Mouse (Mus musculus): Measurements from ENCODE around the gene Vmn1r18. TPM values are rescaled to one million over a fixed set of nuclear protein-coding genes. Genes with fewer than 3 reads are reported as not detected.

The Vmn1r18 gene
- polyA plus RNA-seq, 1 experiment, result not detected

DNA sequence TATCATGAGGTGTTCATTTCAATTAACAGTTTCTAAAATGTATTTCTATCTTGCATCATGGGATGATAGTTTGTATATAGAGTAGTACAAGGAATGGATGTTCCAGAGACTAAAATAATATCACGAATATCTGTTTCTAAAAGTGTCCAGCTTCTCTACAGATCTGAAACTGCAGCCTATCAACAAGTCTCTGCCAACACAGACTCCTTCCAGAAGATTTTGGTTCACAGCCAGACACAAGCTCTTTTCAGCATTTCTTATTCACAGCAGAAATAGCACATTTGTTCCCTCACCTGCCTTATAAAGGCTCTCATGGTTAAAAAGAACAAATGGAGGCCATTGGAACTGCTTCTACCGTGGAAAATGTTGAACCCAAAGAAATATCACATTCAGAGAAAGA is 38.7 kb downstream of the Vmn1r18 start:
- Histone ChIP-seq H3K79me2 (ENCODE audit: control insufficient read depth, insufficient read depth) (no peaks in the 10 kb centered on the region), H3K27me3 (ENCODE audit: control insufficient read depth, insufficient read depth, insufficient read length) (no peaks in the 10 kb centered on the region), H3K36me3 (ENCODE audit: control insufficient read depth, insufficient read depth) (no peaks in the 10 kb centered on the region), H3K4me3 (ENCODE audit: insufficient read depth, poor library complexity, severe bottlenecking) (no peak overlapping the region), H3ac (ENCODE audit: control insufficient read depth, insufficient read length, low read depth) (no peak overlapping the region), H3K79me3 (ENCODE audit: low read depth) (no peaks in the 10 kb centered on the region)
- no peak for TF ChIP-seq FOSL1 (IDR thresholded peaks at IDR 0.05; ENCODE audit: insufficient read depth, low read length, poor library complexity, severe bottlenecking)
- no peak for TF ChIP-seq CEBPB (IDR thresholded peaks at IDR 0.05; ENCODE audit: low read depth)

DNA sequence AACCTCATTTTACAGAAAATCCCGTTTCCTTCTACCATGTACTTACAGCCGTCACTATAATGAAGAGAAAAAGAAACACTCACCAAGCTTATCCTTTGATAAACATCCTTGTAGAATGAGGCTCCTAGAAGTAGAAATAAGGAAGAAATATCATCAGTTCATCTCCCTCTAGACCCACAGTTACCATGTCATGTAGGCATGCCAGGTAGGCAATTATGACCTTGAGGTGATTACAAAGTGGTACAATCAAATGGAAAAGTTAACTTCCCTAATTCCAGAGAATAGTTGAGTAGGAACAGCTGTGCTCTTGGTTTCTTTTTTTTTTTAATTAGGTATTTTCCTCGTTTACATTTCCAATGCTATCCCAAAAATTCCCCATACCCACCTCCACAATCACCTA is 66.2 kb downstream of the Vmn1r18 start, which contains the start of gene Vmn1r16:
Gene Vmn1r16 (minus strand): TSS at position 101 of the 400 bp plus-strand sequence.
- Histone ChIP-seq H3K79me2 (ENCODE audit: control insufficient read depth, insufficient read depth) (no peaks in the 10 kb centered on the region), H3K36me3 (ENCODE audit: control insufficient read depth, insufficient read depth) (no peaks in the 10 kb centered on the region), H3K27me3 (ENCODE audit: control insufficient read depth, insufficient read depth, insufficient read length) (no peaks in the 10 kb centered on the region), H3K79me3 (ENCODE audit: low read depth) (no peaks in the 10 kb centered on the region), H3K4me3 (ENCODE audit: insufficient read depth, poor library complexity, severe bottlenecking) (no peak within 1 kb of the TSS), H3ac (ENCODE audit: control insufficient read depth, insufficient read length, low read depth) (no peak within 1 kb of the TSS)
- TF ChIP-seq MYOD1 (IDR thresholded peaks at IDR 0.05; ENCODE audit: control insufficient read depth, insufficient read length, low read depth) (no peak), FOSL1 (IDR thresholded peaks at IDR 0.05; ENCODE audit: insufficient read depth, low read length, poor library complexity, severe bottlenecking) (no peak), MAX (IDR thresholded peaks at IDR 0.05) (no peak), CEBPB (IDR thresholded peaks at IDR 0.05; ENCODE audit: low read depth) (no peak), CTCF (IDR thresholded peaks at IDR 0.05; ENCODE audit: control insufficient read depth, insufficient read depth, insufficient read length) (no peak), MYOG (IDR thresholded peaks at IDR 0.05; ENCODE audit: control insufficient read depth, extremely low read depth, insufficient read length) (no peak), USF1 (IDR thresholded peaks at IDR 0.05; ENCODE audit: low read depth) (no peak)

Other genes with a start within 250 kb of the Vmn1r18 start
- not detected for gene Vmn1r12, start 238.9 kb downstream of the Vmn1r18 start, polyA plus RNA-seq (2012; fragmentation: generic; extraction: Trizol)
- not detected for gene Vmn1r13, start 192.5 kb downstream of the Vmn1r18 start, polyA plus RNA-seq (2012; fragmentation: generic; extraction: Trizol)
- gene Vmn1r14, start 164.1 kb downstream of the Vmn1r18 start, polyA plus RNA-seq (2012; fragmentation: generic; extraction: Trizol), result not detected
- not detected for gene Vmn1r15, start 137.8 kb downstream of the Vmn1r18 start, polyA plus RNA-seq (2012; fragmentation: generic; extraction: Trizol)
- not detected for gene Vmn1r16, start 66.3 kb downstream of the Vmn1r18 start, polyA plus RNA-seq (2012; fragmentation: generic; extraction: Trizol)
- not detected for gene Vmn1r17, start 32.1 kb downstream of the Vmn1r18 start, polyA plus RNA-seq (2012; fragmentation: generic; extraction: Trizol)
- gene Vmn1r19, start 8.0 kb upstream of the Vmn1r18 start, polyA plus RNA-seq (2012; fragmentation: generic; extraction: Trizol), result not detected
- not detected for gene Vmn1r20, start 33.1 kb upstream of the Vmn1r18 start, polyA plus RNA-seq (2012; fragmentation: generic; extraction: Trizol)
- 0.15 TPM for gene Ppm1k, start 139.7 kb upstream of the Vmn1r18 start, polyA plus RNA-seq (2012; fragmentation: generic; extraction: Trizol)
- 1.4 TPM for gene Herc6, start 185.2 kb upstream of the Vmn1r18 start, polyA plus RNA-seq (2012; fragmentation: generic; extraction: Trizol)